Mouse (Mus musculus) heart, embryonic 12.5 days (tissue): Measurements from ENCODE around the gene Slc44a5. TPM values are rescaled to one million over a fixed set of nuclear protein-coding genes. Genes with fewer than 3 reads are reported as not detected.
"Not testable (repeated sequence)": the region's sequence is repeated elsewhere in the genome, so short reads cannot be mapped to it uniquely, and the experiment has no call there.

Experiments used
- ATAC-seq: fragments of 200-750 bp; cut with Nextera tagmentation; 2 replicates; pipeline ENCODE4 v1.8.0; 2017; ENCODE audit warnings: moderate TSS enrichment, moderate library complexity; ENCODE audit not compliant: insufficient number of reproducible peaks, low FRiP score
- H3K27ac ChIP-seq: fragments of 300-500 bp; sonication (generic); 2 replicates; pipeline ENCODE4 v1.5.1; 2016; ENCODE audit warnings: mild to moderate bottlenecking, moderate library complexity; ENCODE audit not compliant: poor library complexity, severe bottlenecking
- H3K27me3 ChIP-seq: fragments of 300-500 bp; sonication (generic); replicated peaks from 2 replicates; pipeline ENCODE4 v1.6.1; 2016; ENCODE audit warnings: mild to moderate bottlenecking, moderate library complexity
- H3K36me3 ChIP-seq: fragments of 300-500 bp; sonication (generic); 2 replicates; pipeline ENCODE4 v1.6.1; 2016; ENCODE audit warnings: mild to moderate bottlenecking, moderate library complexity
- H3K4me1 ChIP-seq: fragments of 300-500 bp; sonication (generic); replicated peaks from 2 replicates; pipeline ENCODE4 v1.6.1; 2016; ENCODE audit warnings: mild to moderate bottlenecking
- H3K4me2 ChIP-seq: fragments of 300-500 bp; sonication (generic); 2 replicates; pipeline ENCODE4 v1.6.1; 2016; ENCODE audit warnings: mild to moderate bottlenecking, moderate library complexity
- H3K4me3 ChIP-seq: fragments of 300-500 bp; sonication (generic); 2 replicates; pipeline ENCODE4 v1.5.1; 2016; ENCODE audit warnings: mild to moderate bottlenecking
- H3K9ac ChIP-seq: fragments of 300-500 bp; sonication (generic); 2 replicates; pipeline ENCODE4 v1.6.1; 2016; ENCODE audit warnings: mild to moderate bottlenecking, moderate library complexity
- H3K9me3 ChIP-seq: fragments of 300-500 bp; sonication (generic); replicated peaks from 2 replicates; pipeline ENCODE4 v1.6.1; 2016; ENCODE audit warnings: mild to moderate bottlenecking, moderate library complexity
- WGBS: fragments of 180-500 bp; shearing (Covaris S2); methylation state at CpG from one replicate; pipeline ENCODE4 v1.1.7; 2016; 5-methylcytosine and 5-hydroxymethylcytosine counted together
- polyA plus RNA-seq: library from polyadenylated mRNA; unstranded; fragments of >200 nt; fragmentation: Nextera tagmentation; extraction: Ambion mirVana; gene quantifications from 2 replicates; pipeline ENCODE4 v1.2.1, GENCODE M21; 2016

Gene Slc44a5
- polyA plus RNA-seq, 1 experiment from 2014 or later: 2.0 TPM

- no peaks in the 10 kb centered on the region for H3K27me3 ChIP-seq
- no peaks in the 10 kb centered on the region for H3K36me3 ChIP-seq
- no peak for ATAC-seq
- no peak overlapping the region for H3K4me3 ChIP-seq
- H3K4me1 ChIP-seq: peaks cover 15% of the 10 kb centered on the region
- no peak overlapping the region for H3K4me2 ChIP-seq
- H3K27ac ChIP-seq: no peak overlapping the region
- WGBS: 34% methylated on average over 5 of the region's 5 CpGs
- H3K9me3 ChIP-seq: no peaks in the 10 kb centered on the region
- H3K9ac ChIP-seq: no peak overlapping the region
Measured at GRCm38 (mm10) chr3:154058200-154058599, 85.0 kb downstream of the Slc44a5 start.

GRCm38 (mm10) chr3:154071989-154072388 lies 98.8 kb downstream of the Slc44a5 start:
- not testable (repeated sequence) for H3K4me3 ChIP-seq, H3K4me1 ChIP-seq, ATAC-seq

GRCm38 (mm10) chr3:154075749-154076148 lies 102.5 kb downstream of the Slc44a5 start:
- H3K4me1 ChIP-seq: 0 out of 2 replicates have a peak, but pooled peaks cover under 1% of the 10 kb centered on the region
- no peak overlapping the region for H3K9ac ChIP-seq
- H3K36me3 ChIP-seq: no peaks in the 10 kb centered on the region
- no peak overlapping the region for H3K27ac ChIP-seq
- H3K9me3 ChIP-seq: no peaks in the 10 kb centered on the region
- no peak overlapping the region for H3K4me2 ChIP-seq
- WGBS: 53% methylated on average over 10 of the region's 10 CpGs
- H3K27me3 ChIP-seq: no peaks in the 10 kb centered on the region; the same call in 1 of the 2 replicates
- no peak for ATAC-seq
- no peak overlapping the region for H3K4me3 ChIP-seq

More at GRCm38 (mm10) chr3:154071989-154072388, 98.8 kb downstream of the Slc44a5 start:
- H3K9ac ChIP-seq, H3K27ac ChIP-seq, H3K27me3 ChIP-seq, H3K9me3 ChIP-seq, H3K36me3 ChIP-seq, H3K4me2 ChIP-seq: not testable (repeated sequence)

DNA sequence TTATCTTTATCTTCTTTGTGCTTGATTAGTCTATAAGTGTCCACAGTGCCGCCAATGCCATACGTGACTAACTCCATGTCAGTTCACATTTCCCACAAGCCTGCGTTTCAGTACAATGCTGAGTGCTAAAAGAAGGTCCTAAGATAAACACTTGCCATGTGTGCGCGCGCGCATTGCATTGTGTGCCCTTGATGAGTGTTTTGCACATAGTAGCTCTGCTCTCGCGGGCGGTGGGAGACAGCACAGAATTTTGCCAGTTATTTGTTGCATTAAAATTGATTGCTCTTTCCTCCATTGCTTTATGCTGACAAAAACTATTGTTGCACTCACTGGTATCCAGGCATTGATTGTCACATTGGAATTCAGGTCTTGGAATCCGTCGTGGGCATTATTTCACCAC lies 108.5 kb downstream of the Slc44a5 start:
- 73% methylated on average over 12 of the region's 12 CpGs for WGBS
- H3K4me3 ChIP-seq: no peak overlapping the region
- no peaks in the 10 kb centered on the region for H3K9me3 ChIP-seq
- ATAC-seq: no peak
- H3K27ac ChIP-seq: no peak overlapping the region
- H3K4me1 ChIP-seq: no peaks in the 10 kb centered on the region
- H3K9ac ChIP-seq: no peak overlapping the region
- no peak overlapping the region for H3K4me2 ChIP-seq
- no peaks in the 10 kb centered on the region; the same call in 1 of the 2 replicates for H3K27me3 ChIP-seq
- no peaks in the 10 kb centered on the region for H3K36me3 ChIP-seq

GRCm38 (mm10) chr3:154082241-154082640 lies 109.0 kb downstream of the Slc44a5 start:
- WGBS: 66% methylated on average over 9 of the region's 9 CpGs

GRCm38 (mm10) chr3:154082961-154083360 lies 109.7 kb downstream of the Slc44a5 start:
- 70% methylated on average over 7 of the region's 7 CpGs for WGBS
- no peak overlapping the region for H3K4me2 ChIP-seq

More at GRCm38 (mm10) chr3:154082241-154082640, 109.0 kb downstream of the Slc44a5 start:
- Histone ChIP-seq H3K4me1 (no peaks in the 10 kb centered on the region), H3K4me3 (no peak overlapping the region), H3K27ac (no peak overlapping the region), H3K9ac (no peak overlapping the region), H3K36me3 (no peaks in the 10 kb centered on the region), H3K9me3 (no peaks in the 10 kb centered on the region), H3K27me3 (no peaks in the 10 kb centered on the region), H3K4me2 (no peak overlapping the region)
- no peak for ATAC-seq

GRCm38 (mm10) chr3:154089996-154090395 lies 116.8 kb downstream of the Slc44a5 start:
- Histone ChIP-seq H3K27me3 (no peaks in the 10 kb centered on the region), H3K4me2 (no peak overlapping the region), H3K9ac (no peak overlapping the region), H3K27ac (no peak overlapping the region), H3K4me1 (peaks cover 8% of the 10 kb centered on the region; the same call in 1 of the 2 replicates), H3K36me3 (no peaks in the 10 kb centered on the region), H3K4me3 (no peak overlapping the region), H3K9me3 (no peaks in the 10 kb centered on the region)
- WGBS: 81% methylated on average over 5 of the region's 5 CpGs
- no peak for ATAC-seq

More at GRCm38 (mm10) chr3:154082961-154083360, 109.7 kb downstream of the Slc44a5 start:
- no peak overlapping the region for H3K9ac ChIP-seq
- H3K27ac ChIP-seq: no peak overlapping the region
- no peaks in the 10 kb centered on the region for H3K9me3 ChIP-seq
- no peaks in the 10 kb centered on the region for H3K27me3 ChIP-seq
- ATAC-seq: no peak
- H3K36me3 ChIP-seq: no peaks in the 10 kb centered on the region
- H3K4me1 ChIP-seq: no peaks in the 10 kb centered on the region
- no peak overlapping the region for H3K4me3 ChIP-seq

DNA sequence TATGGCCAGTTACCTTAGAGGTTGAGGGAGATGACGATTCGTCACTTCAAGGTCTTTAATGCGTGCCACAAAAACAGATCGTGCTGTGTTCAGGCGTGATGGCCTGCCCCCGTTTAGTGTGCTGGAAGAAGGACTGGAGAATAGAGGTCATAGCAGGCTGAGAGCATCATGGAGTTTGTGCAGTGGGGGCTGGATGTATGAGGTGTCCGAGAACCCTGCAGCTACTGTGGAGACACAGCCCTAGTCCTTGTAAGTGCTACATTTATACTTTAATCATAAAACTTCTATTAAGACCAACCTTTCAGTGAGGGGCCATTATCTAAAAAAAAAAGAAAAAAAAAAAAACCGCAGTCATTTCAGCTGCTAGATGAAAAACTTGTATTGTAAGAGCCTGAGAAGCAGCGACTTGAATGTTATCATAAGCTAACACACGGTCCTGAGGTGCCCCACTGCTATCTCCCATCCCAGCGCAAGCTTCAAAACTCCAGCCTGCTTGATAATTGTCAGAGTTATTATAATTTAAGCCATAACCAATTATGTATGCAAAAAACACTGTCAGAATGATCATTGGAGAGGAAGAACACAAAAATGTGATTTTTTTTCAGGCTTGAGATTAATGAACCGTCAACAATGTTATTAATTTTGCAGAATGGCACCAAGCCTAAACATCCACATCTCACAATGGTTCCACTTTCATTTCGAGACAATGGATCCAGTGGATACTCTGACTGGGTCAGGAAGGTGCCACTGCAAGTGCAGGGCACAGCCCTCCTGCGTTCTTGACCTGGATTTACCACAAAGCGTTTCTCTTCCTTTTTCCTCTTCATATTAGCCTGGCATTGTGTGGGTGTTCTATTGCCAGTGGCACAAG lies 118.5 kb downstream of the Slc44a5 start:
- peak; percentile 78; the same call in 1 of the 2 replicates for ATAC-seq
- H3K4me2 ChIP-seq: no peak overlapping the region

DNA sequence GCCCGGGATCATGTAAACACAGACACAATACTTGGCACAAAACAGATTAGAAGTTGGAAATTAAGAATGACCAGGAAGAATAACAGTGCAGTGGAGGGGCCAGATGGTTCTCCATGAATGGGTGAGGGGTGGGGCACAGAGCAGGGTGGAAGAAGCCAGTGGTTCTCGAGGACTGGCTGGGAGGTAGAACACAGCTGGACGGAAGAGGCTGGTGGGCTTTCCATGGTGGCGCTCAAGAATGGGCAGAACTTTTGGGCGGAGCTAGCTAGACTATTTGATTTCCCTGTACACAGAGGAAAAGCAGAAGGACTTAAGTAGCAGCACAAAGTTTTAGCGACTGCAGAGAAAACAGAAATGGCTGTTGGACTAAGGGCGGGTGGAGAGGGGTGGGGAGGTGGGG lies 119.2 kb downstream of the Slc44a5 start:
- no peak overlapping the region for H3K27ac ChIP-seq
- H3K9me3 ChIP-seq: no peaks in the 10 kb centered on the region
- 43% methylated on average over 7 of the region's 7 CpGs for WGBS
- no peak overlapping the region for H3K9ac ChIP-seq
- H3K4me2 ChIP-seq: peak overlapping the region; percentile 56
- peak; percentile 58; the same call in 1 of the 2 replicates for ATAC-seq
- no peaks in the 10 kb centered on the region for H3K36me3 ChIP-seq
- peak overlapping the region; percentile 20; the same call in 1 of the 2 replicates for H3K4me3 ChIP-seq
- H3K27me3 ChIP-seq: no peaks in the 10 kb centered on the region
- H3K4me1 ChIP-seq: peaks cover 8% of the 10 kb centered on the region; the same call in 1 of the 2 replicates

More for the DNA sequence above, 118.5 kb downstream of the Slc44a5 start:
- no peak overlapping the region for H3K27ac ChIP-seq
- H3K36me3 ChIP-seq: no peaks in the 10 kb centered on the region
- H3K9me3 ChIP-seq: no peaks in the 10 kb centered on the region
- H3K4me3 ChIP-seq: no peak overlapping the region
- H3K4me1 ChIP-seq: peaks cover 8% of the 10 kb centered on the region; the same call in 1 of the 2 replicates
- no peak overlapping the region for H3K9ac ChIP-seq
- 65% methylated on average over 15 of the region's 15 CpGs for WGBS
- no peaks in the 10 kb centered on the region for H3K27me3 ChIP-seq

- no peak overlapping the region for H3K4me2 ChIP-seq
- ATAC-seq: no peak
- no peak overlapping the region for H3K27ac ChIP-seq
- H3K36me3 ChIP-seq: no peaks in the 10 kb centered on the region
- H3K4me1 ChIP-seq: peaks cover 8% of the 10 kb centered on the region; the same call in 1 of the 2 replicates
- H3K27me3 ChIP-seq: no peaks in the 10 kb centered on the region
- 41% methylated on average over 8 of the region's 8 CpGs for WGBS
- peaks cover 9% of the 10 kb centered on the region for H3K9me3 ChIP-seq
- no peak overlapping the region for H3K9ac ChIP-seq
- no peak overlapping the region for H3K4me3 ChIP-seq
Measured at GRCm38 (mm10) chr3:154093745-154094322, 120.6 kb downstream of the Slc44a5 start.

- Histone ChIP-seq H3K36me3 (no peaks in the 10 kb centered on the region), H3K27me3 (peaks cover 3% of the 10 kb centered on the region; the same call in 1 of the 2 replicates), H3K4me1 (no peaks in the 10 kb centered on the region), H3K4me3 (no peak overlapping the region), H3K9ac (no peak overlapping the region), H3K27ac (no peak overlapping the region), H3K4me2 (no peak overlapping the region), H3K9me3 (peaks cover 12% of the 10 kb centered on the region)
- ATAC-seq: no peak
- 73% methylated on average over 9 of the region's 9 CpGs for WGBS
Measured at GRCm38 (mm10) chr3:154101671-154102070, 128.4 kb downstream of the Slc44a5 start.
